Mouse (Mus musculus) G1E-ER4 (cell line): ENCODE data around the gene Kcns3. TPM values are rescaled to one million over a fixed set of nuclear protein-coding genes. Genes with fewer than 3 reads are reported as not detected.

Experiments
- GATA1 ChIP-seq: IDR thresholded peaks from one replicate; pipeline ENCODE4 v1.8.0; 2012; ENCODE audit warnings: low read length, inconsistent platforms
- polyA plus RNA-seq: library from polyadenylated mRNA; stranded (reverse); fragments of >175 nt; gene quantifications from 2 replicates; pipeline ENCODE4 v1.2.3, GENCODE M21; 2012

The Kcns3 gene
- polyA plus RNA-seq, 1 experiment: not detected

GRCm38 (mm10) chr12:11126186-11126759 is 24.6 kb downstream of the Kcns3 start:
- TF ChIP-seq GATA1: no peak

GRCm38 (mm10) chr12:11101565-11101964 is 49.3 kb downstream of the Kcns3 start:
- TF ChIP-seq GATA1: no peak

DNA sequence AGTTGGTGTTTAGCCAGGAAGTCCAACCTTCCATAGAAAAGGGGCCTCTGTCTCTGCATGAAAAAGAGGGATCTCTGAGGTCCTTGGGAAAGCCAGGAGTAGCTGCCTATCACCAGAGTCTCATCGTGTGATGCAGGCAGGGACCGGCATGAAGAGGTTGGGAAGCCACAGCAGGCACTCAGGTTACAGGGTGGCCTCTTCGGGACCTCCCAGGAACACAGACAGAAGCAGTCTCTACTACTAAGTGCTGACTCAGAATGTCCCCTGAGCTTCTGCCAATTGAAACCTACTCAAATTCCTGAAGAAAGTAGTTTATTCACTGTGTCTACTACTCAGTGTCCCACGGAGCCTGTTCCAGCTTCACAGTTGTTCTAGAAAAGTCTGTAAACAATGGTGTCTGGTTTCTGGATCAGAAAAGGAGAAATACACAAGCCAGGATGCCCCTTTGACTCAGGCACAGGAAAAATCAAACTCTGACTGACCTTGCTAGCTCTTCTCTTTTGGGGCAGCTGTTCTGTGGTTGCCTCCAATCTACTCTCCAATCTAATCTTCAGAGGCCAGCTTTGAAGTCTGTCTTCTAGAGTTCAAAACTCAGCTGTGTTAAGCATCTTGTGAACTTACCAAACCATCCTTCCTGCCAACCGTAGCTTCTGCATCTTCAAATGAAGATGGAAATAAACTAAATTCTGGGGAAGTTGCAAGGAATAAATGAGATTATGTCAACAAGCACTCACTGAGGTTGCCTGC is 62.1 kb downstream of the Kcns3 start:
- no peak for TF ChIP-seq GATA1

- no peak for TF ChIP-seq GATA1
Measured at GRCm38 (mm10) chr12:11086866-11087265, 64.0 kb downstream of the Kcns3 start.

DNA sequence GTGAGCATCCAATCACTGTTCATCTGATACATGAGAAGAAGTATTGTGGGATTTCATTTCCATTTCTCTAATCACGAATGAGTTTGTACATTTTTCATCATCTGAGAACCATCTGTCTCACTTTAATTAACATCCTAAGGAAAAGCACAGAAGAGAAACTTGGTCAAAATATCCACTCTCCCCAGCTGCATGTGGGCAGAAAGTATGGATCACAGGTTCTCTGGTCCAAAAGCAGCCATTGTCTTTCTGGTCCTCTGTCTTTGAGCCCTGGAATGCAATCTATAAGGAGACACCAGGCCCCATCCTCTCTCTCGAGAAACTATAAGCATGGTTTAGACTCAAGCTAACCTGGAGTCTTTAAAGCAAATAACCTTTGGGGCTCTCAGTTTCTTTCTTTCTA is 79.8 kb downstream of the Kcns3 start:
- TF ChIP-seq GATA1: no peak

DNA sequence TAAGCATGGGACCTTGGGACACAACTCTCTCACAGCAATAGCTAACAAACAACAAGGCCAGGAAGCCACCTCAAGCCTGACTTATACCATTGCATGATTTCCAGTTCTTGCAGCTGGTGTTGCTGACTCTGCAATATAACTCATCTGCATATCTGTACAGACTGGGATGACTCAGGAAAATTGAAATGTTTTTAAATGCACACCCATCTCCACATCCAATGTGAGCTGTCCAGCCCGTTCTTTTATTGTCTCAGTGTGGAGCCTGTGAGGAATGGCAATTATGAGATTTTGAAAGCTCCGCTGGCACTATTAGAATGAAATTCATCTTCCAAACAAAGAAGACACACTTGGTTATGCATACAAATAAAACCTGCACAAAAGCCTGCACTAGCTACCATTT is 84.0 kb downstream of the Kcns3 start:
- no peak for TF ChIP-seq GATA1

DNA sequence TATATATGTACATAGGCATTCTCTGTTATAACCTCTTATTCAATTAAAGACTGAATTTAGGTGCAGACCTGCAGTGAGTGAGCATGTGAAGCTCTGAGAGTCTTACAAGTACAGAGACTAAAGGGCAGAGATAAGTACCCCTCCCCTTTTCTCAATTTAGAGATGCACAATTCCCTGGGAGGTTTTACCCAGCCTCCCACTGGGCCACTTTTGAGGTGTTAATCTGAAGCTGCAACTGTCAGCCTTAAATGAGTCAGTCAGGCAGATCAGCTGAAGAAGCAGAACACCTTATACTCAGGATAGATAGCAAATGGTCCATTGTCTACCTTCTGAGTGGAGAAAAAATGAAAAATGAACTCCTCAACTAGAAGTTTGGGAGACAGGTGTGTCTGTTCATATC is 109.0 kb downstream of the Kcns3 start:
- no peak for TF ChIP-seq GATA1

Other genes starting within 250 kb of the Kcns3 start
- not detected in 2 replicates for gene Msgn1, start 57.9 kb upstream of the Kcns3 start, polyA plus RNA-seq
- gene Gen1, start 114.7 kb upstream of the Kcns3 start, polyA plus RNA-seq: 5.2 and 11.5 TPM in 2 replicates
- 102 and 138 TPM in 2 replicates for gene Smc6, start 114.8 kb upstream of the Kcns3 start, polyA plus RNA-seq